Mouse (Mus musculus) heart, postnatal 36 days (tissue): ENCODE measurements at regions not wholly inside any gene's neighbourhood (a gene's known extent, or its start where the extent isn't known, plus 50 kb on each side); places are given as distances from the start of the nearest gene placed in this dataset.

Experiments
- DNase-seq, 2 experiments: peaks; one replicate each; pipeline ENCODE4 v3.0.0; 2021 to 2022
- intact Hi-C: fragments of 180-260 bp; cut with DNase I; formaldehyde crosslinking; loops from one replicate; pipeline ENCODE4 v1.15.1; 2025

GRCm38 (mm10) chr10:83888587-83888986 is 165.9 kb downstream of the 1500009L16Rik start:
- intact Hi-C loops = no loop called here
- no peak for DNase-seq

GRCm38 (mm10) chr10:83895741-83896150 is 173.1 kb downstream of the 1500009L16Rik start:
- intact Hi-C loops = loop anchor here (5.0 kb wide), 1 partner anchor 122 kb away; no protein-coding TSS in a partner anchor
- DNase-seq = peak; percentile 52 to 57

GRCm38 (mm10) chr10:83896160-83896559 is 173.5 kb downstream of the 1500009L16Rik start:
- intact Hi-C loops = loop anchor here (5.0 kb wide), 1 partner anchor 121 kb away; no protein-coding TSS in a partner anchor
- DNase-seq = no peak

- intact Hi-C loops = loop anchor here (5.0 kb wide), 1 partner anchor 120 kb away; no protein-coding TSS in a partner anchor
- DNase-seq = no peak
Measured at GRCm38 (mm10) chr10:83897558-83897957, 174.9 kb downstream of the 1500009L16Rik start.

GRCm38 (mm10) chr10:83906751-83907150 is 184.1 kb downstream of the 1500009L16Rik start:
- peak; percentile 10 to 42 for DNase-seq
- intact Hi-C loops = no loop called here

- intact Hi-C loops = no loop called here
- no peak for DNase-seq
Measured at GRCm38 (mm10) chr10:83910649-83911370, 188.1 kb downstream of the 1500009L16Rik start.

GRCm38 (mm10) chr10:83914401-83915132 is 191.9 kb downstream of the 1500009L16Rik start:
- intact Hi-C loops = no loop called here
- no peak for DNase-seq

GRCm38 (mm10) chr10:83915133-83915730 is 192.6 kb downstream of the 1500009L16Rik start:
- intact Hi-C loops = no loop called here

GRCm38 (mm10) chr10:83926990-83927389 is 204.3 kb downstream of the 1500009L16Rik start:
- intact Hi-C loops = no loop called here
- DNase-seq = no peak

More at GRCm38 (mm10) chr10:83915133-83915730, 192.6 kb downstream of the 1500009L16Rik start:
- no peak for DNase-seq

- intact Hi-C loops = no loop called here
- DNase-seq = no peak
Measured at GRCm38 (mm10) chr10:83927554-83927953, 204.9 kb downstream of the 1500009L16Rik start.

- DNase-seq = no peak
- intact Hi-C loops = loop anchor here (5.0 kb wide), 1 partner anchor 109 kb away; no protein-coding TSS in a partner anchor
Measured at GRCm38 (mm10) chr10:83931758-83932157, 209.1 kb downstream of the 1500009L16Rik start.

- intact Hi-C loops = loop anchor here (5.0 kb wide), 1 partner anchor 111 kb away; no protein-coding TSS in a partner anchor
- no peak for DNase-seq
Measured at GRCm38 (mm10) chr10:83933201-83933600, 210.5 kb downstream of the 1500009L16Rik start.

- DNase-seq = no peak
- intact Hi-C loops = loop anchor here (2.0 to 5.0 kb wide), 2 partner anchors 62 to 112 kb away; no protein-coding TSS in a partner anchor
Measured at GRCm38 (mm10) chr10:83934498-83934897, 211.8 kb downstream of the 1500009L16Rik start.

- peak in 1 of 2 experiments; percentile 58 for DNase-seq
- intact Hi-C loops = loop anchor here (2.0 kb wide), 1 partner anchor 60 kb away; no protein-coding TSS in a partner anchor
Measured at GRCm38 (mm10) chr10:83937168-83937567, 214.5 kb downstream of the 1500009L16Rik start.

GRCm38 (mm10) chr10:83942101-83942500 is 219.4 kb downstream of the 1500009L16Rik start:
- DNase-seq = peak in 1 of 2 experiments; percentile 26
- intact Hi-C loops = no loop called here

- intact Hi-C loops = no loop called here
- no peak for DNase-seq
Measured at GRCm38 (mm10) chr10:83944158-83944557, 221.5 kb downstream of the 1500009L16Rik start.

GRCm38 (mm10) chr10:83944897-83945296 is 222.2 kb downstream of the 1500009L16Rik start:
- no peak for DNase-seq
- intact Hi-C loops = no loop called here

GRCm38 (mm10) chr10:83945503-83945902 is 222.8 kb downstream of the 1500009L16Rik start:
- intact Hi-C loops = no loop called here
- no peak for DNase-seq

- no peak for DNase-seq
- intact Hi-C loops = no loop called here
Measured at GRCm38 (mm10) chr10:83946186-83947176, 223.8 kb downstream of the 1500009L16Rik start.
